Mouse (Mus musculus): ENCODE data around the gene Pgm2.

DNA sequence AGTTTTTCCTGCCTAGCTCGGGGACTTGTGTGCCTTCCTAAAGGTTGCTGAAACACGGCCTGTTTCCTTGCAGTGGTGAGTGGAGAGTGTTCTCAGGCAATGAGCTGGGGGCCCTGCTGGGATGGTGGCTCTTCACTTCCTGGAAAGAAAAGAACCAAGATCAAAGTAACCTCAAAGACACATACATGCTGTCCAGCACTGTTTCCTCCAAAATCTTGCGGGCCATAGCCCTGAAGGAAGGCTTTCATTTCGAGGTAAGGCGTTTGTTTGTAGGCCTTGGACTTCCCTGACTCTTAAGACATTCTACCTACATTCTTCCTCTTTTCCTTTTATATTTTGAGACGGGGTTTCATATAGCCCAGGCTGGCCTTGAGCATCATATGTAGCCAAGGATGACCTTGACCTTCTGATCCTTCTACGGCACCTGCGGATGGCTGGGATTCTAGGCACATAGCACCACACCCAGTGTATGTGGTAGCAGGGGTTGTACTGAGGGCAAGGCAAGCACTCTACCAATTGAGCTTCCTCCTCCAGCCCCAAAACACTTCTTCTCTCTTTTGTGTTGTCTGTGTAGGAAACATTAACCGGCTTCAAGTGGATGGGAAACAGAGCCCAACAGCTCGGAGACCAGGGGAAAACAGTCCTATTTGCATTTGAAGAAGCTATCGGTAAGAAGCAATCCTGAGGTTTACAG lies 15.0 kb downstream of the Pgm2 start:
- TF ChIP-seq CTCF (IDR thresholded peaks at IDR 0.05) (no peak), EP300 (IDR thresholded peaks at IDR 0.05) (no peak)
